Mouse (Mus musculus): ENCODE measurements around the gene Gtpbp1.

GRCm38 (mm10) chr15:79688268-79688956 is 2.2 kb upstream of the Gtpbp1 start:
- TF ChIP-seq GATA1 (IDR thresholded peaks at IDR 0.05; ENCODE audit: borderline replicate concordance, low read length) (no peak), FLI1 (IDR thresholded peaks at IDR 0.05; ENCODE audit: low read length) (no peak)
